Mouse (Mus musculus) spleen, postnatal 10 days (tissue): ENCODE results near the gene Ipcef1.
"Not testable (repeated sequence)": the region's sequence is repeated elsewhere in the genome, so short reads cannot be mapped to it uniquely, and the experiment has no call there.

ENCODE experiments used
- DNase-seq, 2 experiments: peaks; one replicate each; pipeline ENCODE4 v3.0.0; 2021 to 2022; ENCODE audit warnings: low spot score in 2 of 2

Ipcef1 gene

DNA sequence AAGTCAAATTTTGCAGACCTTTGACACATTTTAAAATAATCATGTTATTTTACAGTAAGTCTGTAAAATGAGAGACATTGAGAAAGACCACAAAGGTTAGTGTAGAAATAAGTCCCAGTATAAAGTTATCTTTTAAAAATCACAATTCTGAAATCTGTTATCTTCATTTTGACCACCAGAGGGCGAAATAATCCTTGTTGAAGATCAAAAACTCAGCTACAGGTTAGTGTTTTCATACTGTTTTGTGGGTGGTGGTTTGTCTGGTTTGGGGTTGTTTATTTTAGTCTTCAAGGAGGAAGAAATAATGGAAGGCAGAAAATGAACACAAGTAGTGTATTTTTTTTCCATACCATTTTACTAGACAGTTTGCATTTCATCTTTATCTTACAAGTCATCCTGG lies 166.8 kb downstream of the Ipcef1 start:
- DNase-seq = no peak

- not testable (repeated sequence) for DNase-seq
Observed at GRCm38 (mm10) chr10:6882041-6882440, 170.2 kb downstream of the Ipcef1 start.

GRCm38 (mm10) chr10:6878276-6878881 lies 173.9 kb downstream of the Ipcef1 start:
- DNase-seq = no peak

DNA sequence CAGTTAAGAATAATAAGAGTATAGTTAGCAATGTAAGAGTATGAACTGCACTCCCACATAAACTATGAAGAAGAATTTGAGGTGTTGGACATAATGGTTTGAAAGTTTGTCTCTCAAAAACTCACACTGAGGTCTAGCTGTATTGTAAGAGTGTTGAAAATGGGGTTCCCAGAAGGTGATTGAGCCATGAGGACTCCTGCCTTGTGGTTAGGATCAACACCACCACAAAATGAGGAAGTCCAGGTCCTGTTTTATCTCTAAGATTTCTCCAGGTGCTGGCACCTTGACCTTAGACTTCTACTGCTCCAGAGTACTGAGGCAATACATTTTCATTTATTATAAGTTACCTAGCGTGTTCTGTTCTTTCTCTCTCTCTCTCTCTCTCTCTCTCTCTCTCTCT lies 178.4 kb downstream of the Ipcef1 start:
- no peak for DNase-seq

DNA sequence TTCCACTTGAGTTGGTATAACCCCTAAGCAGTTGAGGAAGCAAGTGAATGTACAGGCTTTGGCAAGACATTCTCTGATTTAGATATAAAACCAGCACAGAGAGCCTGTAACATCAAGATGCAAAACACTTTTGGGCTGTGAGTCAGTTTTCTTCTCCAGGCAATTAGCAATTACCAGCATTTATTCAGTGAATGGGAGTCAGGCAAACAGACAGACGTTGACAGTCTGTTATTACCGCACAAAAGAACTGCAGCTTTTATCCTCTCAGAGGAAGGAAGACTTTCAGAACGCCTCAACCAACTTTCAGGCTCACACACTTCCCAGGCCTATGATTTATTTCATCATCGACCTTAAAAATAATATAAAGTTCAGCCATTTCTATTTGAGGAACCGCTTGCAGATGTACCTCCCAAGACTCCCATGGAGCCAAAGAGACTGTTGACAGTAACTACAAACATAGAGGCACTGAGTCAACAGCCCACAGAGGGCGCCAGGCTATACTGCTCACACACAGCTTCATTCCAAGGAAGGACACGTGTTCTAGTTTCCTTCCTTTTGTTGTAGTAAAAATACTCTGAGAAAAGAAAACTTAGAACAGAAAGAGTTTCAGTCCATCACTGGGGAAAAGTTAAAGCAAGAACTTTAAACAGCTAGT lies 180.7 kb downstream of the Ipcef1 start:
- no peak for DNase-seq

DNA sequence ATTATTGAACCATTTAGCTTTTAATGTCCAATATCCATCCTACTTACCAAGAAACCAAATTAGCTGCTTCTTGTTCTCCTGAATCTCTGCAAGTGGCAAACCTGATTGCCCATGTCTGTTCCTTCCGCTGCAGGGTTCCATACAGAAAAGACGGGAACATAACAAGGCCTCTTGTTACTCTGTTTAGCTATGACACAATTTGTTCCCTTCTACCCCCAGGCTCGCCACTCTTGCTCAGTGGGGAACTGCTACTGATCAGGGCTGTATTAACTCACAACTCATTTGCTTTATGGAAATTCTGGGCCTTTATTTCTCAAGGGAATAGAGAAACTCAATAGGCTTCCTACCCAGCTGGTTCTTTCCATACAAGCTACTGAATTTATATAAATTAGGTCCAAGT lies 196.5 kb downstream of the Ipcef1 start:
- DNase-seq = no peak

GRCm38 (mm10) chr10:6848834-6849233 lies 203.4 kb downstream of the Ipcef1 start:
- no peak for DNase-seq

GRCm38 (mm10) chr10:6848162-6848754 lies 204.0 kb downstream of the Ipcef1 start:
- DNase-seq = no peak

DNA sequence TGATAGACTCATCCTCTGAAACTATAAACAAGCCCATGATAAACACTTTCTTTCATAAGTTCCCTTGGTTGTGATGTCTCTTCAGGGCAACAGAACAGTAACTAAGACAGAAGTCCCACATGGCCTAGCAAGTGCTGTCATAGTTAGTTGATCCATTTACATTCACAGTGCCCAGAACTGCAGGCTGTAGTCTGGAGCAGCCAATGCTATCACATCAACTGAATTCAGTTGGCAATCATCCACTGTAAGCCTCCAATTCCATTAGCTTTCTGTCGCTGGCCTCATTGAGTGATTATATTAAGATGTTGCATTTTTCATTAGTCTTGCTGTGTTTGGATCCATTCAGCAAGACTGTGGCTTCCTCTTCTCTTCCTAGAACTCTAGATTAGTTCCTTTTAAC lies 206.0 kb downstream of the Ipcef1 start:
- DNase-seq = no peak

- no peak for DNase-seq
Observed at GRCm38 (mm10) chr10:6842225-6842624, 210.1 kb downstream of the Ipcef1 start.
